Mouse (Mus musculus): ENCODE measurements around the gene Pdia5. TPM values are rescaled to one million over a fixed set of nuclear protein-coding genes. Genes with fewer than 3 reads are reported as not detected.

Pdia5 gene
- polyA plus RNA-seq, 1 experiment from 2014 or later, result 24.4 TPM

- TF ChIP-seq CTCF (IDR thresholded peaks at IDR 0.05; ENCODE audit: low read depth), result no peak
- WGBS, result 93% methylated on average over 9 of the region's 9 CpGs
Observed at GRCm38 (mm10) chr16:35441346-35442025, 49.2 kb downstream of the Pdia5 start.

GRCm38 (mm10) chr16:35439046-35439445 lies 51.6 kb downstream of the Pdia5 start:
- H3K27ac ChIP-seq (ENCODE audit: low read depth, low read length), result no peak overlapping the region
- no peak overlapping the region for H3K9ac ChIP-seq (ENCODE audit: low read depth, low read length)
- H3K36me3 ChIP-seq (ENCODE audit: control insufficient read depth, insufficient read depth), result peaks cover 10% of the 10 kb centered on the region; the same call in 1 of the 2 replicates
- no peak for ATAC-seq
- H3K4me1 ChIP-seq (replicated peaks; ENCODE audit: control insufficient read depth, insufficient read depth, low read length), result no peaks in the 10 kb centered on the region
- 79% methylated on average over 1 of the region's 1 CpGs for WGBS
- no peaks in the 10 kb centered on the region for H3K9me3 ChIP-seq (ENCODE audit: control insufficient read depth)
- no peak for TF ChIP-seq CTCF (IDR thresholded peaks at IDR 0.05; ENCODE audit: low read depth)
- no peak overlapping the region for H3K4me2 ChIP-seq (replicated peaks; ENCODE audit: low read depth)
- H3K4me3 ChIP-seq (ENCODE audit: low read depth, low read length), result no peak overlapping the region
- H3K27me3 ChIP-seq (replicated peaks; ENCODE audit: control insufficient read depth, insufficient read depth, low read length), result no peaks in the 10 kb centered on the region

More at GRCm38 (mm10) chr16:35441346-35442025, 49.2 kb downstream of the Pdia5 start:
- H3K9me3 ChIP-seq (ENCODE audit: control insufficient read depth), result no peaks in the 10 kb centered on the region
- H3K4me1 ChIP-seq (replicated peaks; ENCODE audit: control insufficient read depth, insufficient read depth, low read length), result no peaks in the 10 kb centered on the region
- no peak overlapping the region for H3K27ac ChIP-seq (ENCODE audit: low read depth, low read length)
- H3K4me3 ChIP-seq (ENCODE audit: low read depth, low read length), result no peak overlapping the region
- H3K27me3 ChIP-seq (replicated peaks; ENCODE audit: control insufficient read depth, insufficient read depth, low read length), result no peaks in the 10 kb centered on the region
- no peak overlapping the region for H3K4me2 ChIP-seq (replicated peaks; ENCODE audit: low read depth)
- H3K9ac ChIP-seq (ENCODE audit: low read depth, low read length), result no peak overlapping the region
- no peak for ATAC-seq
- H3K36me3 ChIP-seq (ENCODE audit: control insufficient read depth, insufficient read depth), result peaks cover 5% of the 10 kb centered on the region; the same call in 1 of the 2 replicates

- H3K27me3 ChIP-seq (replicated peaks; ENCODE audit: control insufficient read depth, insufficient read depth, low read length), result no peaks in the 10 kb centered on the region
- peaks cover 9% of the 10 kb centered on the region; the same call in 1 of the 2 replicates for H3K36me3 ChIP-seq (ENCODE audit: control insufficient read depth, insufficient read depth)
- 93% methylated on average over 4 of the region's 4 CpGs for WGBS
- no peak for TF ChIP-seq CTCF (IDR thresholded peaks at IDR 0.05; ENCODE audit: low read depth)
- no peak overlapping the region for H3K9ac ChIP-seq (ENCODE audit: low read depth, low read length)
- no peaks in the 10 kb centered on the region for H3K4me1 ChIP-seq (replicated peaks; ENCODE audit: control insufficient read depth, insufficient read depth, low read length)
- H3K4me3 ChIP-seq (ENCODE audit: low read depth, low read length), result no peak overlapping the region
- no peak overlapping the region for H3K4me2 ChIP-seq (replicated peaks; ENCODE audit: low read depth)
- ATAC-seq, result no peak
- no peak overlapping the region for H3K27ac ChIP-seq (ENCODE audit: low read depth, low read length)
- no peaks in the 10 kb centered on the region for H3K9me3 ChIP-seq (ENCODE audit: control insufficient read depth)
Observed at GRCm38 (mm10) chr16:35431608-35432007, 59.1 kb downstream of the Pdia5 start.

GRCm38 (mm10) chr16:35424926-35425325 lies 65.7 kb downstream of the Pdia5 start:
- Histone ChIP-seq H3K36me3 (ENCODE audit: control insufficient read depth, insufficient read depth) (peaks cover 3% of the 10 kb centered on the region; the same call in 1 of the 2 replicates), H3K4me2 (replicated peaks; ENCODE audit: low read depth) (no peak overlapping the region), H3K9ac (ENCODE audit: low read depth, low read length) (no peak overlapping the region), H3K4me3 (ENCODE audit: low read depth, low read length) (no peak overlapping the region), H3K4me1 (replicated peaks; ENCODE audit: control insufficient read depth, insufficient read depth, low read length) (no peaks in the 10 kb centered on the region), H3K27me3 (replicated peaks; ENCODE audit: control insufficient read depth, insufficient read depth, low read length) (no peaks in the 10 kb centered on the region), H3K9me3 (ENCODE audit: control insufficient read depth) (no peaks in the 10 kb centered on the region), H3K27ac (ENCODE audit: low read depth, low read length) (no peak overlapping the region)
- ATAC-seq, result no peak
- TF ChIP-seq CTCF (IDR thresholded peaks at IDR 0.05; ENCODE audit: low read depth), result no peak
- WGBS, result 83% methylated on average over 4 of the region's 4 CpGs

GRCm38 (mm10) chr16:35423250-35424139 lies 67.2 kb downstream of the Pdia5 start:
- no peak for ATAC-seq
- Histone ChIP-seq H3K4me3 (ENCODE audit: low read depth, low read length) (no peak overlapping the region), H3K27ac (ENCODE audit: low read depth, low read length) (no peak overlapping the region), H3K9ac (ENCODE audit: low read depth, low read length) (no peak overlapping the region), H3K36me3 (ENCODE audit: control insufficient read depth, insufficient read depth) (no peaks in the 10 kb centered on the region; the same call in 1 of the 2 replicates), H3K27me3 (replicated peaks; ENCODE audit: control insufficient read depth, insufficient read depth, low read length) (no peaks in the 10 kb centered on the region), H3K4me1 (replicated peaks; ENCODE audit: control insufficient read depth, insufficient read depth, low read length) (no peaks in the 10 kb centered on the region), H3K9me3 (ENCODE audit: control insufficient read depth) (no peaks in the 10 kb centered on the region), H3K4me2 (replicated peaks; ENCODE audit: low read depth) (no peak overlapping the region)
- WGBS, result 87% methylated on average over 18 of the region's 18 CpGs
- TF ChIP-seq CTCF (IDR thresholded peaks at IDR 0.05; ENCODE audit: low read depth), result no peak

DNA sequence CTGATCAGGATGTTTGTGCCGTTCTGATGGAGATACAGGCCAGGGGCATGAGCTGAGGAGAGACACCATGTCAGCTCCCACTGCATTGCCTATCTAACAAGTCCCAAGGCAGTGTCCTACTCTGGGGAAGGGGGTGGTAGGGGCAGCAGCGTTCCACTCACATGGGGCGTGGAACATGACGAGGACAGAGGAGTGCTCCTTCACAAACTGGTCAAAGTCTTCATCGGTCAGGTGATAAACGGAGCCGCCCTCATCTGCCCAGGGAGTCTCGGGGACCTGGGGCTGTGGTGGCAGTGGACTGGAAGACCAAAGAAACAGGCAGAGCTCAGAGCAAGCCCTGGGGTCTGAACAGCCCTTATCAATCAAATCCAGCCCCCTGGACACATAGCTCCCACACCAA lies 68.0 kb downstream of the Pdia5 start:
- ATAC-seq, result no peak
- H3K9me3 ChIP-seq (ENCODE audit: control insufficient read depth), result no peaks in the 10 kb centered on the region
- H3K9ac ChIP-seq (ENCODE audit: low read depth, low read length), result no peak overlapping the region
- H3K36me3 ChIP-seq (ENCODE audit: control insufficient read depth, insufficient read depth), result no peaks in the 10 kb centered on the region; the same call in 1 of the 2 replicates
- no peaks in the 10 kb centered on the region for H3K4me1 ChIP-seq (replicated peaks; ENCODE audit: control insufficient read depth, insufficient read depth, low read length)
- H3K4me3 ChIP-seq (ENCODE audit: low read depth, low read length), result no peak overlapping the region
- H3K27ac ChIP-seq (ENCODE audit: low read depth, low read length), result no peak overlapping the region
- no peaks in the 10 kb centered on the region for H3K27me3 ChIP-seq (replicated peaks; ENCODE audit: control insufficient read depth, insufficient read depth, low read length)
- no peak for TF ChIP-seq CTCF (IDR thresholded peaks at IDR 0.05; ENCODE audit: low read depth)
- no peak overlapping the region for H3K4me2 ChIP-seq (replicated peaks; ENCODE audit: low read depth)
- WGBS, result 62% methylated on average over 8 of the region's 8 CpGs

Data from intestine, postnatal 0 days (tissue).